Mouse (Mus musculus) lung, embryonic 14.5 days (tissue): ENCODE data around the gene Mtx1. TPM values are rescaled to one million over a fixed set of nuclear protein-coding genes. Genes with fewer than 3 reads are reported as not detected.

Source experiments
- ATAC-seq: fragments of 200-750 bp; cut with Nextera tagmentation; 2 replicates; pipeline ENCODE4 v1.8.0; 2017; ENCODE audit warnings: mild to moderate bottlenecking, moderate TSS enrichment, moderate library complexity; ENCODE audit not compliant: insufficient read depth
- DNase-seq: peaks from one replicate; pipeline ENCODE4 v3.0.0-alpha.2; 2015
- H3K27ac ChIP-seq: fragments of 300-500 bp; sonication (generic); 2 replicates; pipeline ENCODE4 v1.5.1; 2014; ENCODE audit warnings: low read depth, mild to moderate bottlenecking, moderate library complexity
- H3K27me3 ChIP-seq: fragments of 300-500 bp; sonication (generic); 2 replicates; pipeline ENCODE4 v1.6.1; 2014; ENCODE audit warnings: low read length, control low read depth; ENCODE audit not compliant: insufficient read depth
- H3K36me3 ChIP-seq: fragments of 300-500 bp; sonication (generic); 2 replicates; pipeline ENCODE4 v1.6.1; 2014; ENCODE audit warnings: control low read depth; ENCODE audit not compliant: insufficient read depth
- H3K4me1 ChIP-seq: fragments of 300-500 bp; sonication (generic); 2 replicates; pipeline ENCODE4 v1.6.1; 2014; ENCODE audit warnings: antibody characterized with exemption, control low read depth; ENCODE audit not compliant: insufficient read depth
- H3K4me2 ChIP-seq: fragments of 300-500 bp; sonication (generic); 2 replicates; pipeline ENCODE4 v1.6.1; 2014; ENCODE audit warnings: mild to moderate bottlenecking
- H3K4me3 ChIP-seq: fragments of 300-500 bp; sonication (generic); 2 replicates; pipeline ENCODE4 v1.5.1; 2014; ENCODE audit warnings: low read depth, low read length
- H3K9ac ChIP-seq: fragments of 300-500 bp; sonication (generic); 2 replicates; pipeline ENCODE4 v1.6.1; 2014
- H3K9me3 ChIP-seq: fragments of 300-500 bp; sonication (generic); 2 replicates; pipeline ENCODE4 v1.6.1; 2016; ENCODE audit warnings: low read depth, low read length, control low read depth
- CTCF ChIP-seq: IDR thresholded peaks from 2 replicates; pipeline ENCODE4 v1.5.1; 2016; ENCODE audit warnings: antibody characterized with exemption, low read depth
- WGBS: fragments of 180-500 bp; shearing (Covaris S2); extraction: QIAGEN DNeasy Blood & Tissue Kit; methylation state at CpG from one replicate; pipeline ENCODE4 v1.1.7; 2014; 5-methylcytosine and 5-hydroxymethylcytosine counted together
- polyA plus RNA-seq: library from polyadenylated mRNA; unstranded; fragments of >200 nt; fragmentation: Nextera tagmentation; extraction: Ambion mirVana; gene quantifications from 2 replicates; pipeline ENCODE4 v1.2.1, GENCODE M21; 2014

Mtx1 gene
- polyA plus RNA-seq, 1 experiment from 2014 or later = 193 TPM

- TF ChIP-seq CTCF = peak; percentile 63
- Histone ChIP-seq H3K9ac (peak overlapping the region; percentile 63), H3K4me1 (no peaks in the 10 kb centered on the region), H3K4me2 (peak overlapping the region; percentile 69), H3K4me3 (peak overlapping the region; percentile 39), H3K9me3 (no peaks in the 10 kb centered on the region), H3K27ac (peak overlapping the region; percentile 80), H3K36me3 (no peaks in the 10 kb centered on the region), H3K27me3 (no peaks in the 10 kb centered on the region)
- peak; percentile 97 for ATAC-seq
- WGBS = 8% methylated on average over 33 of the region's 33 CpGs
- DNase-seq = peak; percentile 95
Observed at GRCm38 (mm10) chr3:89195979-89196877, 30.7 kb downstream of the Mtx1 start.

DNA sequence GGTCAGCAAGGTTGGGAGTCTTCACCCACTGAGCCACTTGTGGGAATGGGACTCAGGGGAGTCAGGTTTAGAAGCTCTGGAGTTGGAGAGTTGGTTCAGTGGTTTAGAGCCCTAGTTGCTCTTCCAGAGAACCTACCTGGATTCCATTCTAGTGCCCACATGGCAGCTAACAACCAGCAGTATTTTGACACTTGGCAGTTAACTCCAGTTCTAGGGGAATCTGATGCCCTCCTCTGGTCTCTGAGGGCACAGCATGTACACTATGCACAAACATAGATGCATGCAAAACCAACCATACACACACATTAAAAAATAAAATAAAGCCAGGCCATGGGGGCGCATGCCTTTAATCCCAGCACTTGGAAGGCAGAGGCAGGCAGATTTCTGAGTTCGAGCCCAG, 33.0 kb downstream of the Mtx1 start:
- peaks cover 2% of the 10 kb centered on the region; the same call in 1 of the 2 replicates for H3K36me3 ChIP-seq
- H3K9ac ChIP-seq = no peak overlapping the region
- H3K4me2 ChIP-seq = no peak overlapping the region
- H3K9me3 ChIP-seq = no peaks in the 10 kb centered on the region
- WGBS = 87% methylated on average over 2 of the region's 2 CpGs
- ATAC-seq (no peak), DNase-seq (peak; percentile 41)
- no peak overlapping the region for H3K4me3 ChIP-seq
- no peaks in the 10 kb centered on the region for H3K27me3 ChIP-seq
- H3K27ac ChIP-seq = no peak overlapping the region
- peak; percentile 35 for TF ChIP-seq CTCF
- no peaks in the 10 kb centered on the region for H3K4me1 ChIP-seq

DNA sequence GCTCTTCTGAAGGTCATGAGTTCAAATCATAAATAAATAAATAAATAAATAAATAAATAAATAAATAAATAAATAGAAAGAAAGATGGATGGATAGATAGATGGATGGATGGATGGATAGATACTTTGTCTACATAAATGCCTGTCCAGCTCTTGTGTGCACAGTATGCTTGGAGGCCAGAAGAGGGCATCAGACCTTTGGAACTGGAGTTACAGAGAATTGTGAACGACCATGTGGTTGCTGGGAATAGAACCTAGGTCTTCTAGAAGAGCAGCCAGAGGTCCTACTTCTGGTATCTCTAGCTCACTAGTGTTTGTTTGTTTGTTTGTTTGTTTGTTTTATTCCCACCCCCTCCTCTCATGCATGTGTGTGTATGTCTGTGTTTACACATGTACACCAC, 33.5 kb downstream of the Mtx1 start:
- H3K9ac ChIP-seq = no peak overlapping the region
- DNase-seq (no peak), ATAC-seq (no peak)
- no peak overlapping the region for H3K4me2 ChIP-seq
- H3K4me1 ChIP-seq = no peaks in the 10 kb centered on the region
- H3K27me3 ChIP-seq = no peaks in the 10 kb centered on the region
- H3K36me3 ChIP-seq = peaks cover 7% of the 10 kb centered on the region
- H3K4me3 ChIP-seq = no peak overlapping the region
- 70% methylated on average over 1 of the region's 1 CpGs for WGBS
- H3K9me3 ChIP-seq = no peaks in the 10 kb centered on the region
- 0 out of 2 replicates have a peak, but pooled peaks have one; percentile 8 for TF ChIP-seq CTCF
- no peak overlapping the region for H3K27ac ChIP-seq

DNA sequence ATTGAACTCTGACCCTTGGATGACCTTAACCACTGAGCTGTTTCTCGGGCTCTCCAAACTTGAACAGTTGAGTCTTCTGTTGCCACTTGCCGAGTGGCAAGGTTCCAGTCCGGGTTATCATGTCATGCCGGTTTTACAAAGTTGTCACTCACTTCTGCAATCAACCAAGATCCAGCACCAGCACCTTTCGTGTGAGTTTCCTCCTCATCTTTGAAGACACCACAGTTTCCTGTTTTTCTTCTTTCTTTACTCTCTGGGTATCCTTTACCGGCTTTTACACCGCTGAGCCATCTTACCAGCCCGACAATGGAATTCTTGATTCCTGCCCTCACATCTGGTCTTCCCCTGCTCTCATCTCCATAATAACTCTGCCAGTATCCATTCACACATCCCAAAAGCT, 36.5 kb downstream of the Mtx1 start:
- ATAC-seq = no peak
- H3K4me1 ChIP-seq = no peaks in the 10 kb centered on the region
- WGBS = 77% methylated on average over 8 of the region's 8 CpGs
- DNase-seq = no peak
- H3K27me3 ChIP-seq = no peaks in the 10 kb centered on the region
- no peak overlapping the region for H3K4me2 ChIP-seq
- peaks cover 15% of the 10 kb centered on the region for H3K36me3 ChIP-seq
- no peak overlapping the region for H3K27ac ChIP-seq
- no peak overlapping the region for H3K4me3 ChIP-seq
- no peaks in the 10 kb centered on the region for H3K9me3 ChIP-seq
- no peak for TF ChIP-seq CTCF
- no peak overlapping the region for H3K9ac ChIP-seq

- Histone ChIP-seq H3K9me3 (no peaks in the 10 kb centered on the region), H3K4me3 (no peak overlapping the region), H3K27me3 (no peaks in the 10 kb centered on the region), H3K4me2 (no peak overlapping the region), H3K36me3 (peaks cover 15% of the 10 kb centered on the region), H3K9ac (no peak overlapping the region), H3K27ac (no peak overlapping the region), H3K4me1 (0 out of 2 replicates have a peak, but pooled peaks cover 7% of the 10 kb centered on the region)
- WGBS = 72% methylated on average over 12 of the region's 12 CpGs
- ATAC-seq (no peak), DNase-seq (no peak)
- TF ChIP-seq CTCF = no peak
Observed at GRCm38 (mm10) chr3:89188478-89188875, 38.4 kb downstream of the Mtx1 start.

DNA sequence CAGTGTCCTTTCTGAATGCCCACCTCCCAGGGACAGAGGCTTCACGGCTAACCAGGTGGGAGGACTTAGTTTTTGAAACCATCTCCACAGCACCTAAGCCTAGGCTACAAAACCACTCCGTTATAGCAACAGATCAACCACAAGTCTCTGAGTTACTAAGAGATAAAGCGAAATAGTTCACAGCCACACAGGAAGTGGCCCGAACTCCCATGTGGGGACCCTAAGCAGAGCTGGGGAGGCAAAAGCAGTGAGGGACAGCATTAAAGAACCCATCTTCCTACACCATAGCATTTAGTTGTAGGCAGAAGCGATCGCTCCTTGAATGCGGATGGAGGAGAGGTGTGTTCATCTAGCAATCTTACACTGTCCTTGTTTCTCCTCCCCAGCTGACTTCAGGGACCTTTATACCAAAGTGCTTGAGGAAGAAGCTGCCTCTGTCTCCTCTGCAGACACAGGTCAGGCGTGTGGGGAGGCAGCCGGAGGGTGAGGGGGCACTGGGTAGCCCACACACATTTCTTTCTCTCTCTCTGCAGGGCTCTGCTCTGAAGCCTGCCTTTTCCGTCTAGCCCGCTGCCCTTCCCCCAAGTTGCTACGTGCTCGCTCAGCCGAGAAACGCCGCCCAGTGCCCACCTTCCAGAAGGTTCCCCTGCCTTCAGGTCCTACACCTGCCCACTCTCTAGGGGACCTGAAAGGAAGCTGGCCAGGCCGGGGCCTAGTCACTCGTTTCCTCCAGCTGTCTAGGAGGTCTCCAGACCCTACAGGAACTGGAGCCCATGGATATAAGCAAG, 39.0 kb downstream of the Mtx1 start:
- 73% methylated on average over 18 of the region's 18 CpGs for WGBS
- H3K36me3 ChIP-seq = peaks cover 15% of the 10 kb centered on the region
- DNase-seq (no peak), ATAC-seq (no peak)
- H3K27me3 ChIP-seq = no peaks in the 10 kb centered on the region
- H3K9me3 ChIP-seq = no peaks in the 10 kb centered on the region
- H3K4me2 ChIP-seq = no peak overlapping the region
- TF ChIP-seq CTCF = no peak
- H3K4me3 ChIP-seq = no peak overlapping the region
- H3K9ac ChIP-seq = no peak overlapping the region
- H3K27ac ChIP-seq = no peak overlapping the region
- H3K4me1 ChIP-seq = 0 out of 2 replicates have a peak, but pooled peaks cover 7% of the 10 kb centered on the region

GRCm38 (mm10) chr3:89187197-89187596, 39.7 kb downstream of the Mtx1 start:
- Histone ChIP-seq H3K9me3 (no peaks in the 10 kb centered on the region), H3K27ac (no peak overlapping the region), H3K4me3 (no peak overlapping the region), H3K9ac (no peak overlapping the region; the same call in 1 of the 2 replicates), H3K27me3 (no peaks in the 10 kb centered on the region), H3K4me1 (0 out of 2 replicates have a peak, but pooled peaks cover 7% of the 10 kb centered on the region), H3K4me2 (no peak overlapping the region), H3K36me3 (peaks cover 19% of the 10 kb centered on the region)
- no peak for TF ChIP-seq CTCF
- WGBS = 36% methylated on average over 23 of the region's 23 CpGs
- DNase-seq = no peak
- ATAC-seq = no peak
